Mouse (Mus musculus): ENCODE data around the gene Ripor2. TPM values are rescaled to one million over a fixed set of nuclear protein-coding genes. Genes with fewer than 3 reads are reported as not detected.

Ripor2 gene
- polyA plus RNA-seq, 1 experiment from 2014 or later = 1.7 TPM

- Histone ChIP-seq H3K27ac (no peak overlapping the region), H3K4me2 (no peak overlapping the region), H3K9ac (replicated peaks) (no peak overlapping the region), H3K36me3 (no peaks in the 10 kb centered on the region), H3K9me3 (no peaks in the 10 kb centered on the region), H3K4me3 (replicated peaks) (no peak overlapping the region), H3K27me3 (no peaks in the 10 kb centered on the region), H3K4me1 (replicated peaks) (no peaks in the 10 kb centered on the region)
- ATAC-seq (ENCODE audit: insufficient number of reproducible peaks, insufficient read depth, low FRiP score, low TSS enrichment, low read depth) = no peak
- WGBS = 50% methylated on average over 7 of the region's 7 CpGs
Measured at GRCm38 (mm10) chr13:24776146-24776844, 194.3 kb downstream of the Ripor2 start.

DNA sequence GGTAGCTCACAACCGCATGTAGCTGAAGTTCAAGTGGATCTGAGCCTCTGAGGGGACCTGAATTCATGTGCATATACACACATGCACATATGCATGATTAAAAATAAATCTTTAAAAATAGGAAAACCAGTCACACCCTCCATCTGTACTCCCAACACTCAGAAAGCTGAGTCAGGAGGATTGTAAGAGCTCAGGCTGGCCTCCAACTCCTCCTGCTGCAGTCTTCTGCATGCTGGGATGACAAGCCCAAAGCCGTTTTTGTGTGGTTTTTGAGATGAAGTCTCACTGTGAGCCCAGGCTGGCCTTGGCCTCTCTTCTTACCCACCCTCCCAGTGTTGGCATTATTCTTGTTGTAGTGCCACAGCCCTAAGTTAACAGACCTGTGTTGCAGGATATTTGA, 196.0 kb downstream of the Ripor2 start:
- Histone ChIP-seq H3K36me3 (no peaks in the 10 kb centered on the region), H3K4me3 (replicated peaks) (no peak overlapping the region), H3K27ac (no peak overlapping the region), H3K4me2 (no peak overlapping the region), H3K27me3 (no peaks in the 10 kb centered on the region), H3K9ac (replicated peaks) (no peak overlapping the region), H3K4me1 (replicated peaks) (no peaks in the 10 kb centered on the region), H3K9me3 (no peaks in the 10 kb centered on the region)
- 75% methylated on average over 2 of the region's 2 CpGs for WGBS
- no peak for ATAC-seq (ENCODE audit: insufficient number of reproducible peaks, insufficient read depth, low FRiP score, low TSS enrichment, low read depth)

- Histone ChIP-seq H3K9ac (replicated peaks) (no peak overlapping the region), H3K27me3 (no peaks in the 10 kb centered on the region), H3K27ac (no peak overlapping the region), H3K9me3 (no peaks in the 10 kb centered on the region), H3K4me2 (no peak overlapping the region), H3K4me3 (replicated peaks) (no peak overlapping the region), H3K4me1 (replicated peaks) (no peaks in the 10 kb centered on the region), H3K36me3 (no peaks in the 10 kb centered on the region)
- WGBS = 88% methylated on average over 8 of the region's 8 CpGs
- no peak for ATAC-seq (ENCODE audit: insufficient number of reproducible peaks, insufficient read depth, low FRiP score, low TSS enrichment, low read depth)
Measured at GRCm38 (mm10) chr13:24778706-24779380, 196.9 kb downstream of the Ripor2 start.

DNA sequence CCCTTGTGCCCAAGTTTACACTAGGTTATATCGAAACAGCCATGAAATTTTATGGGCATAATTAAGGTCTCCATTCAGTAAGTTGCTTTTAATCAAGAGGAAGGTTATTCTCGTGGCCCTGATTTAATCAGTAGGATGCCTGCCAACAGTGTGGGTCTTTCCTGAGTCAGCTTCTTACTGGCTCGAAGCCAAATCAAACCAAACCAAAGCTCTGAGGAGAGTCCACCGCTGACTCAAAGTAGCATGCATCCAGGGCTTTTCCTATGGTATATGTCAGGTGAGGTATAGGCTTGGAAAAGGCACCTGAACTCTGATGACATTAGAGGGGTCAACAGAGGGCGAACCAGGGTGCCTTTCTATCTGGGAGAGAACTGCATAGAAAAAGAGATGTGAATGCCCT, 199.9 kb downstream of the Ripor2 start:
- H3K36me3 ChIP-seq = no peaks in the 10 kb centered on the region
- 65% methylated on average over 5 of the region's 5 CpGs for WGBS

More for the DNA sequence above, 199.9 kb downstream of the Ripor2 start:
- Histone ChIP-seq H3K4me3 (replicated peaks) (no peak overlapping the region), H3K4me2 (no peak overlapping the region), H3K27ac (no peak overlapping the region), H3K9ac (replicated peaks) (no peak overlapping the region), H3K9me3 (no peaks in the 10 kb centered on the region), H3K27me3 (no peaks in the 10 kb centered on the region), H3K4me1 (replicated peaks) (no peaks in the 10 kb centered on the region)
- no peak for ATAC-seq (ENCODE audit: insufficient number of reproducible peaks, insufficient read depth, low FRiP score, low TSS enrichment, low read depth)

Other genes with a start within 250 kb of the Ripor2 start
- gene Armh2, start 159.0 kb downstream of the Ripor2 start, polyA plus RNA-seq (2016; fragmentation: Nextera tagmentation; extraction: Ambion mirVana) = not detected in 2 replicates
- 124 and 126 TPM in 2 replicates for gene Gmnn, start 179.7 kb downstream of the Ripor2 start, polyA plus RNA-seq (2016; fragmentation: Nextera tagmentation; extraction: Ambion mirVana)
- 12.1 and 14.6 TPM in 2 replicates for gene BC005537, start 219.5 kb downstream of the Ripor2 start, polyA plus RNA-seq (2016; fragmentation: Nextera tagmentation; extraction: Ambion mirVana)
- gene Acot13, start 249.4 kb downstream of the Ripor2 start, polyA plus RNA-seq (2016; fragmentation: Nextera tagmentation; extraction: Ambion mirVana) = 63.1 and 70.4 TPM in 2 replicates
- gene Tdp2, start 249.5 kb downstream of the Ripor2 start, polyA plus RNA-seq (2016; fragmentation: Nextera tagmentation; extraction: Ambion mirVana) = 74.3 and 77.2 TPM in 2 replicates